Mouse (Mus musculus) macrophage (primary cell): Measurements from ENCODE around the gene Igfbp7. TPM values are rescaled to one million over a fixed set of nuclear protein-coding genes. Genes with fewer than 3 reads are reported as not detected.

Experiments used
- H3K27ac ChIP-seq: fragments of 350-480 bp; formaldehyde crosslinking; 2 replicates; pipeline ENCODE4 v1.9.0; 2021
- H3K36me3 ChIP-seq: fragments of 350-480 bp; formaldehyde crosslinking; 2 replicates; pipeline ENCODE4 v1.9.0; 2021; ENCODE audit errors: inconsistent target
- H3K4me3 ChIP-seq: fragments of 350-480 bp; formaldehyde crosslinking; 2 replicates; pipeline ENCODE4 v1.9.0; 2021; ENCODE audit errors: inconsistent target
- H3K79me2 ChIP-seq: fragments of 350-480 bp; formaldehyde crosslinking; 2 replicates; pipeline ENCODE4 v1.9.0; 2021; ENCODE audit errors: inconsistent target
- WGBS: methylation state at CpG from one replicate; pipeline ENCODE4 v1.1.7; 2026; ENCODE audit warnings: inconsistent platforms; ENCODE audit not compliant: missing documents; 5-methylcytosine and 5-hydroxymethylcytosine counted together
- polyA plus RNA-seq: library from polyadenylated mRNA; stranded (reverse); fragments of 250-400 nt; gene quantifications from 3 replicates; pipeline ENCODE4 v1.2.4, GENCODE M21; 2018; ENCODE audit warnings: inconsistent platforms
- total RNA-seq, 78 experiments: library from RNA; depleted of rRNA; stranded (reverse); fragments of 250-400 nt; gene quantifications; 1 replicate in 9 of 78; 2 replicates in 24 of 78; 3 replicates in 43 of 78; 4 replicates in 2 of 78; pipeline ENCODE4 v1.2.4; 2018; ENCODE audit warnings: inconsistent platforms in 56 of 78

Igfbp7 gene
- 10 to 100 TPM in 1 of 26 experiments, 1 to 10 TPM in 6, under 1 TPM in 2, not detected in 17; 0.67 to 21.1 (median 1.5) TPM for total RNA-seq (2018; cell fraction: chromatin; rRNA removed)
- 1 to 10 TPM in 15 of 26 experiments, under 1 TPM in 9, not detected in 2; 0.16 to 5.1 (median 1.8) TPM for total RNA-seq (2018; cell fraction: cytosol; rRNA removed)
- 1 to 10 TPM in 17 of 26 experiments, under 1 TPM in 2, not detected in 7; 0.68 to 4.8 (median 2.2) TPM for total RNA-seq (2018; cell fraction: nucleus; rRNA removed)
- polyA plus RNA-seq, result 0.21 to 1.3 TPM (median 0.53 TPM) in 3 replicates

DNA sequence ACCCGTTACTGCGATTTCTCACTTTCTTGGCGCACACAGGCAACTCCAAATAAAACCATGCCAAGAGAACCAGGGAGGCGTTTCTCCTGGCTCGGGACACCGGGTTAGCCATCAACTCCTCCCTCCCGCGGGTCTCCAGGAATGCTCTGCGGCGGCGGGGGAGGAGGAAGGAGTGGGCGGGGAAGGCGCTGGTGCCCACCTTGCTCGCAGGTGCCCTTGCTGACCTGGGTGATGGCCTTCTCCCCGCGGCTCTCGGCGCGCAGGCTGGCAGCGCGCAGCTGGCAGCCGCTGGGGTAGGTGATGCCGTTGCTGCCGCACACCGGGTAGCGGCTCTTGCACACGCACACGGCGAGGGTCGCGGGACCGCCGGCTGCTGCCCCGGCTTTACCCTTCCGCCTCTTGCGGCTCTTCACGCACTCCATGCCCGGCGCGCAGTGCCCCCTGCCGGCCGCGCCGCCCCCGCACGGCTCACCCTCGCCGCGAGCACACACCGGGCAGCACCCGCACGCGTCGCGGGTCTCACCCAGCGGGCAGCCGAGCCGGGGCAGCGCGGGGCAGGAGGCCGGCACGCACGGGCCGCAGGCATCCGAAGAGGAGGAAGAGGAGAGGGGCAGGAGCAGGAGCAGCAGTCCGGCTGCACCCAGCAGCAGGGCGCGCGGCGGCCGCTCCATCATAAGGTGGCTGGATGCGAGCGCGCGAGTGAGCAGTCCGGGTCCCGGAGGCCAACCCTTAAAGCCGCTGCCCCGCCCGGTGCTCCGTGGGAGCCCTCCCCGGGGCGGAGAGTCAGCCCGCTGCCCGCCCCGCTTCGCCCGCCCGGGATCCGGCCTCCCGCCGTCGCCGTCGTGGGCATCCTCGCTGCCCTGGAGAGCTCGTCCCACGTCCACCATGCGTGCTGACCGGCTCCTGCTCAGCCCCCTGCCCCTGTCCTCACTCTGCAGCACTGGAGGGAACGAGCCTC, at the start of gene Igfbp7:
Gene Igfbp7 (minus strand): TSS at position 701 of the 958 bp plus-strand sequence.
- Histone ChIP-seq H3K4me3 (no peak within 1 kb of the TSS), H3K27ac (no peak within 1 kb of the TSS), H3K36me3 (no peaks in the 10 kb centered on the region), H3K79me2 (no peaks in the 10 kb centered on the region)
- 6% methylated on average over 97 of the region's 101 CpGs for WGBS

DNA sequence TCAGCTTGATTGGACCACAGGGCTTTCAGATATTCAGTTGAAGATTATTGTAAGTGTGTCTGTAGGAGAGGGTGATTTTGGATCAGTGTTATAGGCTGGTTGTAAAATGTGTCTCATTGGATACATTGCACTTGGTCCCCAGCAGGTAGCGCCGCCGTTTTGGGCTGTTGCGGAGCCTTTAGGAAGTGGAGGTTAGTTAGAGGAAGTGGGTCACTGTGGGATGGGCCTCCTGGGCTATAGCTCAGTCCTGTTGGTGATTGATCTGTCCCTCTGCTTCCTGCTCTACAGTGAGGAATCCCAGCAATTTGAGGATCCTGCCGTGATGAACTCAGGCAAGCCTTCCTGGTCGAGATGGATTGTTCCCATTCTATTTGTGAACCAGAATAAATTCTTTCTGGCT, 44.3 kb upstream of the Igfbp7 start:
- Histone ChIP-seq H3K4me3 (no peak overlapping the region), H3K79me2 (no peaks in the 10 kb centered on the region), H3K27ac (no peak overlapping the region), H3K36me3 (no peaks in the 10 kb centered on the region)
- WGBS, result 53% methylated on average over 6 of the region's 6 CpGs

GRCm38 (mm10) chr5:77449531-77449930, 41.7 kb upstream of the Igfbp7 start:
- H3K27ac ChIP-seq, result no peak overlapping the region
- no peaks in the 10 kb centered on the region for H3K36me3 ChIP-seq
- H3K79me2 ChIP-seq, result no peaks in the 10 kb centered on the region
- H3K4me3 ChIP-seq, result no peak overlapping the region
- WGBS, result 94% methylated on average over 7 of the region's 7 CpGs

DNA sequence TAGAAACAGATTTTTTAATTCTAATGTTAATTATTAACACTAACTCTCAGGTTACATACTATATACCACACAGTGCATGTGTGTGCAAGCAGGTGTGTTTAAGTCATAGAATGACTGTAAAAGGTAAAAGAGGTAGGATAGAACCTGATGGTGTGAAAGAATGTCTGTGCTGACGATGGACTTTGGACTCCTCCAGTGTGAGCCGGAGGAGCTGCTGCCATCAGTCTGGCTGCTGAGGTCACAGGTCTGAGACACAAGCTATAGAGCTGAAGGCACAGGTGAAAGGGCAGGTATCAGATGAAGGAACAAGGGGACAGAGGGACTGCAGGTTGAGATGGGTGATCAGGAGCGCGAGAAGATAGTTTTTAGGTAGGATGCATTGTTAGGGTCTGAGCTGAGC, 37.6 kb upstream of the Igfbp7 start:
- Histone ChIP-seq H3K79me2 (no peaks in the 10 kb centered on the region), H3K36me3 (no peaks in the 10 kb centered on the region), H3K27ac (no peak overlapping the region), H3K4me3 (no peak overlapping the region)
- WGBS, result 94% methylated on average over 4 of the region's 4 CpGs

GRCm38 (mm10) chr5:77443889-77444573, 36.2 kb upstream of the Igfbp7 start:
- 85% methylated on average over 8 of the region's 8 CpGs for WGBS
- H3K79me2 ChIP-seq, result no peaks in the 10 kb centered on the region
- H3K4me3 ChIP-seq, result no peak overlapping the region
- H3K27ac ChIP-seq, result no peak overlapping the region
- H3K36me3 ChIP-seq, result no peaks in the 10 kb centered on the region

- H3K4me3 ChIP-seq, result no peak overlapping the region
- no peaks in the 10 kb centered on the region for H3K79me2 ChIP-seq
- 92% methylated on average over 15 of the region's 15 CpGs for WGBS
- H3K36me3 ChIP-seq, result no peaks in the 10 kb centered on the region
- no peak overlapping the region for H3K27ac ChIP-seq
These were observed 35.2 kb upstream of the Igfbp7 start for GRCm38 (mm10) chr5:77442856-77443623.

DNA sequence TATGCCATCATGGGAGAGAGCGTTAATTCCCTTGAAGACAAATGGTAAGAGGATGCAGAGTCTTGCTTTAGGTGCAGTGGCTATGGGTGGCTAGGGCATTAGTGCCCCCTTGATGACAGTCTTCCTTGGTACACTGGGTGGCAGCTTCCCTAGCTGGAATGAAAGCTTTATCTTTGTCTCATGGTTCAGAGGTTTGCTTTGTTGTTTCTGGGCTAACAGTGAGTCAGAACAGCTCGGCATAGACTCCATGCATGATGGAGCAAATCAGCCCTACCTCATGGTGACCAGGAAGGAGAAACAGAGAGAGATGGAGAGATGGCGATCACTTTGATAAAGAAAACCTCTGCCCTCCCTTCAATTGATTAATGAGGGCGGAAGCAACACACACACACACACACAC, 28.5 kb upstream of the Igfbp7 start:
- Histone ChIP-seq H3K79me2 (no peaks in the 10 kb centered on the region), H3K36me3 (no peaks in the 10 kb centered on the region), H3K27ac (no peak overlapping the region), H3K4me3 (no peak overlapping the region)
- WGBS, result 80% methylated on average over 3 of the region's 4 CpGs

GRCm38 (mm10) chr5:77434060-77434459, 26.2 kb upstream of the Igfbp7 start:
- Histone ChIP-seq H3K79me2 (no peaks in the 10 kb centered on the region), H3K4me3 (no peak overlapping the region), H3K27ac (no peak overlapping the region), H3K36me3 (no peaks in the 10 kb centered on the region)
- 63% methylated on average over 11 of the region's 11 CpGs for WGBS

DNA sequence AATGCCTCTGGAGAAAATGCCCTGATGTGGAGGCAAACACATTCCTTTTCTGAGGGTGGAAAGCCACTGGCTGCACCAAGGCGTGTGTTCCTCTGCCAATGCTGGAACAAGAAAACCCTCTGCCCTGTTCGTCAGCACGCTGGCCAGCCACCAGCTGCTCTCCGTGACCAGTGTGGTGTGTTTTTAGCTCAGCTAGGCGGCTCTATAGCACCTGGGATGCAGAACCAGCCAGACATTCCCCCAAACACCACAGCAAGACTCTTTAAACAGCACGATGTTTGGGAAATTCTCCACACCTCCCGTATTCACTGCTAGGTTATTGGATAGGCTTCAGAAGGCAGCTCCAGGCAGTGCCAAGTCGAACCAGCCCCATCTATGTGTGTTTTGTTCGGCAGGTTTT, 25.7 kb upstream of the Igfbp7 start:
- no peaks in the 10 kb centered on the region for H3K36me3 ChIP-seq
- WGBS, result 85% methylated on average over 9 of the region's 9 CpGs
- no peak overlapping the region for H3K27ac ChIP-seq

GRCm38 (mm10) chr5:77433119-77433518, 25.3 kb upstream of the Igfbp7 start:
- Histone ChIP-seq H3K79me2 (no peaks in the 10 kb centered on the region), H3K36me3 (no peaks in the 10 kb centered on the region), H3K4me3 (no peak overlapping the region), H3K27ac (no peak overlapping the region)
- 69% methylated on average over 3 of the region's 3 CpGs for WGBS

More for the DNA sequence above, 25.7 kb upstream of the Igfbp7 start:
- Histone ChIP-seq H3K79me2 (no peaks in the 10 kb centered on the region), H3K4me3 (no peak overlapping the region)

- Histone ChIP-seq H3K79me2 (no peaks in the 10 kb centered on the region), H3K4me3 (no peak overlapping the region), H3K36me3 (no peaks in the 10 kb centered on the region), H3K27ac (no peak overlapping the region)
- 92% methylated on average over 2 of the region's 2 CpGs for WGBS
These were observed 24.6 kb upstream of the Igfbp7 start for GRCm38 (mm10) chr5:77432446-77432845.

DNA sequence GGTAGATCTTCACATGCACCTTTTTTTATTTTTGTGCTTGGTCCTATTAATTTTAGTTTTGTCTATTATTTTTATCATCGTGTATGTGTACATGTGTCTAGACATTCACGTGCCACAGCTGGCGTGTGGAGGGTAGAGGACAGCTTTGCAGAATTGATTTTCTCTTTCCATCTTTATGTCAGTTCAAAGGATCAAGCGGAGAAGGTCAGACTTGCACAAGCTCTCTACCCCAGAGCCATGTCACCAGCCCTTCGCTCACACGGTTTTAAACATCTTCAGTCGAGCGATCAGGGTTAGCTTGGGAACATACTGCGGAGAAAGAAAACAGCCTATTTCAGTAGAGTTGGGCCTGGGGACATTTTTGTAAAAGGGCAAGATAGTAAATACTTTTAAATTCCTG, 23.2 kb upstream of the Igfbp7 start:
- no peak overlapping the region for H3K27ac ChIP-seq
- no peak overlapping the region for H3K4me3 ChIP-seq
- WGBS, result 98% methylated on average over 9 of the region's 9 CpGs
- no peaks in the 10 kb centered on the region for H3K36me3 ChIP-seq
- H3K79me2 ChIP-seq, result no peaks in the 10 kb centered on the region

- H3K4me3 ChIP-seq, result no peak overlapping the region
- no peaks in the 10 kb centered on the region for H3K79me2 ChIP-seq
- no peak overlapping the region for H3K27ac ChIP-seq
- 89% methylated on average over 11 of the region's 11 CpGs for WGBS
- H3K36me3 ChIP-seq, result no peaks in the 10 kb centered on the region
These were observed 22.6 kb upstream of the Igfbp7 start for GRCm38 (mm10) chr5:77430471-77430870.

DNA sequence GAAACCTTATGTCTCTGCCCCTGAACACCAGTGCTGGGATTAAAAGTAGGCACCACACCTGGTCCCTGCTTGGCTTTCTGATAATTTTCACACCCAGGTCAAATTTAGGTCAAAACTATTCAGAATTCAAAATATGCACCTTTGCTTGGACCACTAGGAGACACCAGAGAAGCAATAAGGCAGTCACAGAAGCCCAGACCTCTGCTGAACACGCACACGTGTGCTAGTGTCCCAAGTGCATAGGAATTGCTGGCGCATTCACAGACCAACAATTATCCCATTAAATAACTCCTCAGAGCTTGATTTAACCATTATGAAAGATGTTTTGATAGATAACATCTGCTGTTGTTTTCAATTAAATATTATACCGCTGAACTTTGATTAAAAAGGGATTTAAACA, 22.2 kb upstream of the Igfbp7 start:
- H3K27ac ChIP-seq, result no peak overlapping the region
- WGBS, result 100% methylated on average over 4 of the region's 4 CpGs
- H3K4me3 ChIP-seq, result no peak overlapping the region
- no peaks in the 10 kb centered on the region for H3K36me3 ChIP-seq
- H3K79me2 ChIP-seq, result no peaks in the 10 kb centered on the region
